Mouse (Mus musculus): ENCODE data around the gene Map3k10.

GRCm38 (mm10) chr7:27687836-27688235 is 13.4 kb upstream of the Map3k10 start:
- TF ChIP-seq POLR2A (IDR thresholded peaks at IDR 0.05; ENCODE audit: borderline replicate concordance, extremely low read depth, low read depth, low read length), result no peak
- no peak for TF ChIP-seq CTCF (IDR thresholded peaks at IDR 0.05; ENCODE audit: insufficient read depth, low read length)
